Mouse (Mus musculus) liver, embryonic 13.5 days (tissue): ENCODE data around the gene Iqgap3. TPM values are rescaled to one million over a fixed set of nuclear protein-coding genes. Genes with fewer than 3 reads are reported as not detected.

Experiments used
- ATAC-seq: fragments of 200-750 bp; cut with Nextera tagmentation; 2 replicates; pipeline ENCODE4 v1.8.0; 2017; ENCODE audit warnings: low read depth, mild to moderate bottlenecking, moderate number of reproducible peaks, moderate library complexity
- DNase-seq: peaks from one replicate; pipeline ENCODE4 v3.0.0; 2022
- H3K27ac ChIP-seq: fragments of 300-500 bp; sonication (generic); 2 replicates; pipeline ENCODE4 v1.5.1; 2015; ENCODE audit warnings: moderate library complexity, mild to moderate bottlenecking, inconsistent platforms
- H3K27me3 ChIP-seq: fragments of 300-500 bp; sonication (generic); 2 replicates; pipeline ENCODE4 v1.6.1; 2015; ENCODE audit warnings: mild to moderate bottlenecking, inconsistent platforms
- H3K36me3 ChIP-seq: fragments of 300-500 bp; sonication (generic); 2 replicates; pipeline ENCODE4 v1.6.1; 2015; ENCODE audit warnings: mild to moderate bottlenecking, inconsistent platforms
- H3K4me1 ChIP-seq: fragments of 300-500 bp; sonication (generic); replicated peaks from 2 replicates; pipeline ENCODE4 v1.6.1; 2015; ENCODE audit warnings: inconsistent platforms
- H3K4me2 ChIP-seq: fragments of 300-500 bp; sonication (generic); 2 replicates; pipeline ENCODE4 v1.6.1; 2015; ENCODE audit warnings: inconsistent platforms, mild to moderate bottlenecking, moderate library complexity
- H3K4me3 ChIP-seq: fragments of 300-500 bp; sonication (generic); replicated peaks from 2 replicates; pipeline ENCODE4 v1.5.1; 2015; ENCODE audit warnings: mild to moderate bottlenecking, inconsistent platforms
- H3K9ac ChIP-seq: fragments of 300-500 bp; sonication (generic); 2 replicates; pipeline ENCODE4 v1.6.1; 2015; ENCODE audit warnings: mild to moderate bottlenecking, inconsistent platforms
- H3K9me3 ChIP-seq: fragments of 300-500 bp; sonication (generic); replicated peaks from 2 replicates; pipeline ENCODE4 v1.6.1; 2016; ENCODE audit warnings: inconsistent platforms
- WGBS: fragments of 180-500 bp; shearing (Covaris S2); methylation state at CpG from one replicate; pipeline ENCODE4 v1.1.7; 2015; ENCODE audit not compliant: insufficient replicate concordance; 5-methylcytosine and 5-hydroxymethylcytosine counted together
- polyA plus RNA-seq: library from polyadenylated mRNA; unstranded; fragments of >200 nt; fragmentation: Nextera tagmentation; extraction: Ambion mirVana; gene quantifications from 2 replicates; pipeline ENCODE4 v1.2.1, GENCODE M21; 2015

Gene Iqgap3
- polyA plus RNA-seq, 1 experiment from 2014 or later: 6.6 TPM

DNA sequence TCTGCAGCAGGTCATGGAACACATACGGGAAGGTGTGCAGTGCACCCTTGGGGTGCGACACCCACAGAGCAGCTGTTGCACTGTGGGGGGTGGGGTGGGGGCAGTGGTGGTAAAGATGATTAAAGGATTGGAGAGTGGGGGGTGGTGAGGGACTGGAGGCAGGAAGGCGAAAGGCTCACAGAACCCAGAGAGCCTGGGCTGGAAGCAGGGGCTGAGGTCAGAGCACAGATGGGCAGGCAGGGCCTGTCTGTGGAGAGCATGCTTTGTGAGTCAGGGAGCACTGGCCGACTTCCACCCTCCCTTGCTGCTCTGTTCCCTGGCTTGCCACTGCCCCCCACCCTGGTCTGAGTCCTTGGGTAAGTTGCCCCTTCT, 63.6 kb downstream of the Iqgap3 start:
- H3K9ac ChIP-seq: peak overlapping the region; percentile 90
- ATAC-seq (no peak), DNase-seq (no peak)

DNA sequence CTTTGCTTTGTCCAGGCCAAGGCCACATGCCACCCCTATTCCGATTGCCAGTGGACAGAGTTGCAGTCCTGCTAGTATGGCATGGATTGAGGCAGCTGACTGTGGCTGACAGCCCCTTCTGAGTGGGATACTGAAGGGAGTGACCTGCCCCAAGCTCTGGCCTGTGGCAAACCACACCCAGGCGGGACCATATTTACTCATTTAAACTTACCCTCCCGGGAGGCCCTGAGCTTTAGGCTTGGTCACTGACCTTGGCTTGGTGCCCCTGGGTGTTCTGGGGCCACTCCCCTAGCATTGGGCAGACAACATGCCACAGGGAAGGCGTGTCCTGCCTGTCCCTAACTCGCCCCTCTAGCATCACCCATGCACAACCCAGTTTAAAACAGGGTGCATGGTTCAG, 64.2 kb downstream of the Iqgap3 start:
- H3K4me2 ChIP-seq: peak overlapping the region; percentile 99
- peak; percentile 41 for DNase-seq
- peak overlapping the region; percentile 90 for H3K9ac ChIP-seq
- no peak for ATAC-seq
- peak overlapping the region; percentile 97 for H3K27ac ChIP-seq
- 26% methylated on average over 5 of the region's 5 CpGs for WGBS
- H3K4me1 ChIP-seq: peaks cover 95% of the 10 kb centered on the region
- H3K27me3 ChIP-seq: no peaks in the 10 kb centered on the region
- no peaks in the 10 kb centered on the region for H3K9me3 ChIP-seq
- H3K36me3 ChIP-seq: 0 out of 2 replicates have a peak, but pooled peaks cover 6% of the 10 kb centered on the region
- peak overlapping the region; percentile 86 for H3K4me3 ChIP-seq

More for the DNA sequence above, 63.6 kb downstream of the Iqgap3 start:
- Histone ChIP-seq H3K27me3 (no peaks in the 10 kb centered on the region), H3K4me3 (peak overlapping the region; percentile 86), H3K9me3 (no peaks in the 10 kb centered on the region), H3K4me2 (peak overlapping the region; percentile 99), H3K27ac (peak overlapping the region; percentile 97), H3K4me1 (peaks cover 95% of the 10 kb centered on the region), H3K36me3 (0 out of 2 replicates have a peak, but pooled peaks cover 6% of the 10 kb centered on the region)
- 34% methylated on average over 4 of the region's 4 CpGs for WGBS

GRCm38 (mm10) chr3:88146376-88147112, 64.8 kb downstream of the Iqgap3 start:
- Histone ChIP-seq H3K4me2 (peak overlapping the region; percentile 99), H3K9me3 (no peaks in the 10 kb centered on the region), H3K4me3 (peak overlapping the region; percentile 86; the same call in 1 of the 2 replicates), H3K27me3 (no peaks in the 10 kb centered on the region), H3K9ac (peak overlapping the region; percentile 90; the same call in 1 of the 2 replicates), H3K27ac (peak overlapping the region; percentile 97), H3K4me1 (peaks cover 95% of the 10 kb centered on the region), H3K36me3 (0 out of 2 replicates have a peak, but pooled peaks cover 6% of the 10 kb centered on the region)
- no peak for DNase-seq
- 26% methylated on average over 5 of the region's 5 CpGs for WGBS
- ATAC-seq: no peak

- Histone ChIP-seq H3K4me1 (peaks cover 99% of the 10 kb centered on the region), H3K27me3 (no peaks in the 10 kb centered on the region), H3K9ac (no peak overlapping the region; the same call in 1 of the 2 replicates), H3K9me3 (no peaks in the 10 kb centered on the region), H3K36me3 (peaks cover 6% of the 10 kb centered on the region; the same call in 1 of the 2 replicates), H3K4me3 (no peak overlapping the region), H3K27ac (peak overlapping the region; percentile 55), H3K4me2 (0 out of 2 replicates have a peak overlapping the region, but pooled peaks have one; percentile 10)
- WGBS: 58% methylated on average over 2 of the region's 2 CpGs
- no peak for DNase-seq
- no peak for ATAC-seq
These were observed 65.7 kb downstream of the Iqgap3 start for GRCm38 (mm10) chr3:88147444-88147843.

DNA sequence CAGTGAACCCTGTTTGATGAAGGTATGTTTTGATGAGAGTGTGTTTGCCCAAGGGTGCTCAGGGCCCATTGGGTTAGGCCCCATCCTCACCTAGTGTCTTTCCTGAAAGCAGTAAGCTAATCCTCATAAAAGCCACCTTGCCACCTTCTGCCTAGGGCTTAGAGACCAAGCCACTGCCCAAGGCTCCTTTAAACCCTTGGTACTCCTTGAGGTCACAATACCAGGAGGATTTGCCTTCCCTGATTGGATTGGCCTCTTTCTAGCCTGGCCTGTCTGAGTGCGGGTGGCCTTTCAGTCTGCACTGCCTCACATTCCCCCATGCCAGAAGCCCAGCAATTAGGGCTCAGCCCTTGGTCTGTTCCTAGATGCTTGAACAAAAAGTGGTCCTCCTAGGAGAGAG, 66.1 kb downstream of the Iqgap3 start:
- H3K4me2 ChIP-seq: 0 out of 2 replicates have a peak overlapping the region, but pooled peaks have one; percentile 10
- WGBS: 89% methylated on average over 1 of the region's 1 CpGs
- DNase-seq: no peak

DNA sequence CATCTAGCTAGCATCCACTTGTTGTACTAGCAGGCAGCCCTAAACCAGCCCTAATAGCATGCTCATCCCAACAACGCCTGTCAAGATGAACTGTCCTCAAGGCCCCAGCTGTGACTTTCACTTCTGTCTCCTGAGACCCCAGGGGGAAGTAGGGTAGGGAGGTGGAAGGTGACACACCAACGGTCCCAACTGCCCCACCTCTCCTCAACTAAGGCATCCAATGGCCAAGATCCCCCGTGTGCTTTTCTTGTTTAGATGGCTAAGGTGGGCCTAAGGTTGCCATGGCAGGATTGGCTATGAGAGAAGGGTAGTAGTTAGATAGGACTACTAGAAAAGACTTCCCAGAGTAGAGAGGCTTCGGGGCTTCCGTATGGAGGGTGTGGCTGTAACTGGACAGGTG, 66.6 kb downstream of the Iqgap3 start:
- H3K27ac ChIP-seq: peak overlapping the region; percentile 55
- no peak overlapping the region; the same call in 1 of the 2 replicates for H3K9ac ChIP-seq
- H3K36me3 ChIP-seq: peaks cover 6% of the 10 kb centered on the region; the same call in 1 of the 2 replicates
- no peak for DNase-seq
- H3K4me1 ChIP-seq: peaks cover 97% of the 10 kb centered on the region
- no peak overlapping the region for H3K4me3 ChIP-seq
- WGBS: 53% methylated on average over 5 of the region's 5 CpGs
- H3K27me3 ChIP-seq: no peaks in the 10 kb centered on the region
- ATAC-seq: no peak
- 0 out of 2 replicates have a peak overlapping the region, but pooled peaks have one; percentile 33 for H3K4me2 ChIP-seq
- no peaks in the 10 kb centered on the region for H3K9me3 ChIP-seq

More for the DNA sequence above, 66.1 kb downstream of the Iqgap3 start:
- no peak for ATAC-seq
- no peaks in the 10 kb centered on the region for H3K27me3 ChIP-seq
- H3K4me3 ChIP-seq: no peak overlapping the region
- no peaks in the 10 kb centered on the region for H3K9me3 ChIP-seq
- peaks cover 6% of the 10 kb centered on the region; the same call in 1 of the 2 replicates for H3K36me3 ChIP-seq
- H3K4me1 ChIP-seq: peaks cover 98% of the 10 kb centered on the region
- peak overlapping the region; percentile 55 for H3K27ac ChIP-seq
- H3K9ac ChIP-seq: no peak overlapping the region; the same call in 1 of the 2 replicates

GRCm38 (mm10) chr3:88148776-88149509, 67.2 kb downstream of the Iqgap3 start:
- WGBS: 44% methylated on average over 4 of the region's 4 CpGs
- Histone ChIP-seq H3K27ac (peak overlapping the region; percentile 71), H3K4me3 (0 out of 2 replicates have a peak overlapping the region, but pooled peaks have one; percentile 6), H3K4me2 (peak overlapping the region; percentile 33), H3K9ac (peak overlapping the region; percentile 39), H3K4me1 (peaks cover 96% of the 10 kb centered on the region), H3K9me3 (no peaks in the 10 kb centered on the region), H3K27me3 (no peaks in the 10 kb centered on the region), H3K36me3 (peaks cover 9% of the 10 kb centered on the region; the same call in 1 of the 2 replicates)
- peak; percentile 32; the same call in 1 of the 2 replicates for ATAC-seq
- DNase-seq: peak; percentile 23

- no peak for DNase-seq
- H3K9ac ChIP-seq: peak overlapping the region; percentile 53; the same call in 1 of the 2 replicates
- WGBS: 22% methylated on average over 6 of the region's 6 CpGs
- H3K4me2 ChIP-seq: peak overlapping the region; percentile 33
- H3K27ac ChIP-seq: peak overlapping the region; percentile 71
- H3K36me3 ChIP-seq: peaks cover 9% of the 10 kb centered on the region; the same call in 1 of the 2 replicates
- no peak for ATAC-seq
- no peaks in the 10 kb centered on the region for H3K9me3 ChIP-seq
- 0 out of 2 replicates have a peak overlapping the region, but pooled peaks have one; percentile 6 for H3K4me3 ChIP-seq
- peaks cover 94% of the 10 kb centered on the region for H3K4me1 ChIP-seq
- no peaks in the 10 kb centered on the region for H3K27me3 ChIP-seq
These were observed 67.8 kb downstream of the Iqgap3 start for GRCm38 (mm10) chr3:88149510-88149974.

- no peaks in the 10 kb centered on the region for H3K9me3 ChIP-seq
- H3K4me2 ChIP-seq: peak overlapping the region; percentile 33
- H3K4me1 ChIP-seq: peaks cover 87% of the 10 kb centered on the region
- no peak overlapping the region for H3K4me3 ChIP-seq
- H3K27ac ChIP-seq: peak overlapping the region; percentile 71
- H3K27me3 ChIP-seq: no peaks in the 10 kb centered on the region
- ATAC-seq (no peak), DNase-seq (no peak)
- 29% methylated on average over 14 of the region's 14 CpGs for WGBS
- peaks cover 12% of the 10 kb centered on the region; the same call in 1 of the 2 replicates for H3K36me3 ChIP-seq
- peak overlapping the region; percentile 53 for H3K9ac ChIP-seq
These were observed 68.6 kb downstream of the Iqgap3 start for GRCm38 (mm10) chr3:88150061-88150998.

GRCm38 (mm10) chr3:88150999-88151364, 69.2 kb downstream of the Iqgap3 start:
- no peak overlapping the region for H3K9ac ChIP-seq
- H3K4me3 ChIP-seq: no peak overlapping the region
- H3K4me1 ChIP-seq: peaks cover 87% of the 10 kb centered on the region
- no peak for DNase-seq
- no peak for ATAC-seq
- H3K27ac ChIP-seq: 0 out of 2 replicates have a peak overlapping the region, but pooled peaks have one; percentile 11
- peaks cover 13% of the 10 kb centered on the region for H3K36me3 ChIP-seq
- 55% methylated on average over 3 of the region's 3 CpGs for WGBS
- H3K27me3 ChIP-seq: no peaks in the 10 kb centered on the region
- H3K9me3 ChIP-seq: no peaks in the 10 kb centered on the region
- H3K4me2 ChIP-seq: no peak overlapping the region
